Mouse (Mus musculus) hindbrain, embryonic 15.5 days (tissue): ENCODE results near the gene Wee2. TPM values are rescaled to one million over a fixed set of nuclear protein-coding genes. Genes with fewer than 3 reads are reported as not detected.

ENCODE experiments used
- ATAC-seq: fragments of 200-750 bp; cut with Nextera tagmentation; 2 replicates; pipeline ENCODE4 v1.8.0; 2017; ENCODE audit warnings: low read depth, moderate number of reproducible peaks, moderate TSS enrichment; ENCODE audit not compliant: low FRiP score
- H3K27ac ChIP-seq: fragments of 300-500 bp; sonication (generic); replicated peaks from 2 replicates; pipeline ENCODE4 v1.5.1; 2015; ENCODE audit warnings: mild to moderate bottlenecking, inconsistent platforms
- H3K27me3 ChIP-seq: fragments of 300-500 bp; sonication (generic); 2 replicates; pipeline ENCODE4 v1.6.1; 2015; ENCODE audit warnings: control low read depth, inconsistent platforms
- H3K36me3 ChIP-seq: fragments of 300-500 bp; sonication (generic); 2 replicates; pipeline ENCODE4 v1.6.1; 2015; ENCODE audit warnings: control low read depth, inconsistent platforms
- H3K4me1 ChIP-seq: fragments of 300-500 bp; sonication (generic); replicated peaks from 2 replicates; pipeline ENCODE4 v1.6.1; 2015; ENCODE audit warnings: control low read depth, inconsistent platforms
- H3K4me2 ChIP-seq: fragments of 300-500 bp; sonication (generic); 2 replicates; pipeline ENCODE4 v1.6.1; 2015; ENCODE audit warnings: moderate library complexity, mild to moderate bottlenecking, inconsistent platforms
- H3K4me3 ChIP-seq: fragments of 300-500 bp; sonication (generic); 2 replicates; pipeline ENCODE4 v1.5.1; 2015; ENCODE audit warnings: mild to moderate bottlenecking, inconsistent platforms
- H3K9ac ChIP-seq: fragments of 300-500 bp; sonication (generic); 2 replicates; pipeline ENCODE4 v1.6.1; 2015; ENCODE audit warnings: inconsistent platforms
- H3K9me3 ChIP-seq: fragments of 300-500 bp; sonication (generic); 2 replicates; pipeline ENCODE4 v1.6.1; 2016; ENCODE audit warnings: control low read depth, inconsistent platforms
- WGBS: fragments of 180-500 bp; shearing (Covaris S2); methylation state at CpG from one replicate; pipeline ENCODE4 v1.1.7; 2015; 5-methylcytosine and 5-hydroxymethylcytosine counted together
- polyA plus RNA-seq: library from polyadenylated mRNA; unstranded; fragments of >200 nt; fragmentation: Nextera tagmentation; extraction: Ambion mirVana; gene quantifications from 2 replicates; pipeline ENCODE4 v1.2.1, GENCODE M21; 2015

The Wee2 gene
- polyA plus RNA-seq, 1 experiment from 2014 or later, result 0.18 TPM

DNA sequence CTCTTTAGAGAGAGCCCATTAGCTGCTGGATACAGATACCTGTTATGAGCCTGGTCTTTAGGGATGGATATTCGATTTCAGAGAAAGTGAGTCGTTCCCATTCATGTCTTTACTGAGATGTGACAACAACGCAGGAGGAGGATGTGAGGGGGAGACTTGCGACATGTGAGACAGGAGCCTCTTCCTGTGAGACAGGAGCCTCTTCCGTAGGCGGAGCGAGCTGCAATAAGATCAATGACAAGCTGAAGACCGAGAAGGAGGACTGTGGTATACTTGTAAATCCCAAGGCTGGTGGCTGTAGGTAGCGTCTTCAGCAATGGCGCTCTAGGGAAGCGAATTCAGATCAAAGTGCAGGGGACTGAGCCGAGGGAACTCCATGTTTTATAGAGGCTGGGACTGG is 843 bp downstream of the Wee2 start:
- H3K4me2 ChIP-seq, result no peak overlapping the region

DNA sequence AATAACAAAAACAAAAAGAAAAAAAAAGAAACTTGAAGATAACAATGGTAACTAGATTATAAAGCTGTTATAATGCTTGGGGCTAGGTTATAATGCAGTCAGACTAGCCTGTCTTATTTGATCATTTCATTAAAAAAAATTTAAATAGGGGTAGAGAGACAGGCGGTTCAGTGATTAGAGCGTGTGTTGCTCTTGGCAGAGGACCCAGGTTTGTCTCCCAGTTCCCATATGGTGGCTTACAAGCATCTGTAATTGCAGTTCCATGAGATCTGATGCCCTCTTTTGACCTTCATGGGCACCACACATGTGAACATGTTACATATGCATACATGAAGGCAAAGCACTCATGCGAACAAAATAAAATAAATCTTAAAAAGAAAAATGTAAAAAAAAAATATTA is 2.4 kb downstream of the Wee2 start:
- Histone ChIP-seq H3K4me3 (no peak overlapping the region), H3K9ac (no peak overlapping the region), H3K27ac (no peak overlapping the region), H3K27me3 (0 out of 2 replicates have a peak, but pooled peaks cover 7% of the 10 kb centered on the region), H3K9me3 (no peaks in the 10 kb centered on the region), H3K36me3 (no peaks in the 10 kb centered on the region), H3K4me1 (peaks cover 4% of the 10 kb centered on the region; the same call in 1 of the 2 replicates), H3K4me2 (no peak overlapping the region)
- no peak for ATAC-seq
- WGBS, result 62% methylated on average over 3 of the region's 3 CpGs

More for the DNA sequence above, 843 bp downstream of the Wee2 start:
- WGBS, result 54% methylated on average over 12 of the region's 12 CpGs
- H3K27ac ChIP-seq, result no peak overlapping the region
- peaks cover 8% of the 10 kb centered on the region for H3K4me1 ChIP-seq
- no peaks in the 10 kb centered on the region for H3K36me3 ChIP-seq
- no peaks in the 10 kb centered on the region for H3K9me3 ChIP-seq
- 0 out of 2 replicates have a peak, but pooled peaks cover 7% of the 10 kb centered on the region for H3K27me3 ChIP-seq
- ATAC-seq, result no peak
- no peak overlapping the region for H3K4me3 ChIP-seq
- H3K9ac ChIP-seq, result no peak overlapping the region

DNA sequence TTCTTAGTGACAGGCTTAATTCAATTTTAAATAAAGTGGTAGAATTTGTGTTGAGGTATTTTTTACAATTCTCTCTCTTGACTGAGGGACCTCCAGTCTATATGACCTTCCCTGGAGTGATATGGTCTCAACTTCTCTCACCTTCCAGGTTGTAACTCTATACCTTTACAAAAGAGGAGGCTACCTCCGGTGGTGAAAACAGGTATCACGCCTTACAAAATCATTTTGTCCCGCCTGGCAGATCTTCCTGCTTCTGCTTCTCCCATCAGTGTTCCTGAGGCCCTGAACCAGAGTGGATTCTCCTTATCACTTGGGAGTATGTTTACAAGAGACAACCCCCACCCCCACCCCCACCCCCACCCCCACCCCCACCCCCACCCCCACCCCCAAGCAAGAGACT is 2.9 kb downstream of the Wee2 start:
- Histone ChIP-seq H3K4me1 (no peaks in the 10 kb centered on the region), H3K4me3 (no peak overlapping the region), H3K9me3 (no peaks in the 10 kb centered on the region), H3K36me3 (no peaks in the 10 kb centered on the region), H3K27ac (no peak overlapping the region), H3K27me3 (0 out of 2 replicates have a peak, but pooled peaks cover 7% of the 10 kb centered on the region), H3K4me2 (no peak overlapping the region), H3K9ac (no peak overlapping the region)
- 51% methylated on average over 3 of the region's 3 CpGs for WGBS
- no peak for ATAC-seq

DNA sequence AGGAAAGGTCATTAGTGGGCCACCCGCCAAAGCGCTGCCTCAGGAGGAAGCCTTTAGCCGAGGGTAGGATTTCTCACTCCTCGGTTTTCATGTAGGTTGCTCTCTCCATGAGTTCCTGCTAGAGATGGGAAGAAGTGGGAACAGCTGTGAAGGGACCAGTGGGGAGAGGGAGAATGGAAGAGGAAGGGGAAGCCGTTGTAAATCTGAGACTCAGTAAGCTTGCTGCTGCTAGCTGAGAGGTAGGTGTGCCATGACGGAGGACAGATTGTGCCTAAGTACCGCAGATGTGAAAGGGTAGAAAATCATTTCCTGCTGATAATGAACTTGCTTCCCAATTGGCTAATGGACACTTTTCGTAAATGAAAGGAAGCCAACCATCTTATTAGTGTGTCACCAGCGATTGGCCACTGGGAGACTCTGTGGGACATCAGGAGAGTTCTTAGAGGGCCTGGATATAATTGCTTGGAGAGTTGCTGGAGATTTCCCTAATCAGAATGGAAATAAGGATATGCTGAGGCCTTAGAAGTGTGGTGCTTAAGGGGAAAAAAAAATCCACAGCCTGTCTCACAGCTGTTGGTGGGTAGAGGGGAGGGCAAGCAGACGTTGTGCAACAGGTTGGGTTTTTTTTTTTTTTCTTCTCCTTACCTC is 4.5 kb downstream of the Wee2 start:
- H3K4me1 ChIP-seq, result no peaks in the 10 kb centered on the region
- H3K4me3 ChIP-seq, result no peak overlapping the region
- ATAC-seq, result no peak
- no peaks in the 10 kb centered on the region for H3K36me3 ChIP-seq
- no peak overlapping the region for H3K9ac ChIP-seq
- H3K9me3 ChIP-seq, result no peaks in the 10 kb centered on the region
- no peak overlapping the region for H3K4me2 ChIP-seq
- H3K27ac ChIP-seq, result no peak overlapping the region
- 42% methylated on average over 10 of the region's 10 CpGs for WGBS
- 0 out of 2 replicates have a peak, but pooled peaks cover 5% of the 10 kb centered on the region for H3K27me3 ChIP-seq

DNA sequence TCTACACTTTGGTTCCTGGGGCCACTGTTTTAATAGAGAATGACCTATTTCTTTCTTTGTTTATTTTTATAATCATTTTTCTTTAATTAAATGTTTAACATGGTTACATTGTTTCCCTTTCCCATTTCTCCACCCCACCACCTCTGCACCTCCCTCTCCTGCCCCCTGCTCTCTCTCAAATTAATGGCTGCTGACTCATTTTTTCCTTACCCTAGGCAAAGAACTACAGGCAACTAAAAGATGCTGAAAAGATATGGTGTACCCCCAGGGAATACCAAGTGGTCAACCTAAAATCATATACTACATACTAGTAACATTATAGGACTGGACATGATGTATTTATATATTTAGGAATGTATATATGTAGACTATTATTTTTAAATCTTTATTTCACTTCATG is 9.7 kb downstream of the Wee2 start:
- no peaks in the 10 kb centered on the region for H3K9me3 ChIP-seq
- H3K4me1 ChIP-seq, result no peaks in the 10 kb centered on the region
- no peak for ATAC-seq
- H3K4me2 ChIP-seq, result no peak overlapping the region
- H3K9ac ChIP-seq, result no peak overlapping the region
- no peaks in the 10 kb centered on the region for H3K36me3 ChIP-seq
- no peak overlapping the region for H3K27ac ChIP-seq
- no peak overlapping the region for H3K4me3 ChIP-seq
- no peaks in the 10 kb centered on the region for H3K27me3 ChIP-seq

DNA sequence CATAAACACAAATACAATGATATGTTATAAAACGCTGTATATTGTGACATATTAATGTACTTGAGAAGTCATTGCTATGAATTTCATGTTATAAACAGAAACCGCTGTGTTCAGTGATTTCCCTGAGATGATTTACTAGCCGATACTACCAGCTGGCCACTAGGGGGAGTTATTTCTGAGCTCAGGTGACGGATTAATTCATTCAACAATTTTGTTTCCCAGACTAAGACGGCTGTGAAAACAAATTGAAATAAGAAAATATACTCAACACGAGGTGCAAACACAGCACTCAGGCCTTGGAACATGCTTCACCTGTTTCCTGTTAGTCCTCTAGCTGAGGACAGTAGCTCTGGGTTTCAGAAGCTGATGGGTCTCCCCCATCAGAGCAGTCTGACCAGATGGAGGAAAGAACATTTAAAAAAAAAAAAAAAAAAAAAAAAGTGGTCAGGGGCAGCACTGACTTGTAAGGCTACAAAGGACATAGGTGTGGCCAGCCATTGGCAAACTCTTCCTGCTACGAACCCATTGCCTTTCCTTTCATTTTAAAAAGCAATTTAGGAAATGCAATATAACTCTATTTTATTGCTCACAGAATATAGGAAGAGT is 15.7 kb downstream of the Wee2 start:
- WGBS, result 26% methylated on average over 7 of the region's 7 CpGs
- Histone ChIP-seq H3K4me1 (no peaks in the 10 kb centered on the region), H3K27ac (no peak overlapping the region), H3K4me2 (no peak overlapping the region), H3K36me3 (no peaks in the 10 kb centered on the region), H3K4me3 (no peak overlapping the region), H3K9me3 (no peaks in the 10 kb centered on the region), H3K27me3 (no peaks in the 10 kb centered on the region), H3K9ac (no peak overlapping the region)
- no peak for ATAC-seq

DNA sequence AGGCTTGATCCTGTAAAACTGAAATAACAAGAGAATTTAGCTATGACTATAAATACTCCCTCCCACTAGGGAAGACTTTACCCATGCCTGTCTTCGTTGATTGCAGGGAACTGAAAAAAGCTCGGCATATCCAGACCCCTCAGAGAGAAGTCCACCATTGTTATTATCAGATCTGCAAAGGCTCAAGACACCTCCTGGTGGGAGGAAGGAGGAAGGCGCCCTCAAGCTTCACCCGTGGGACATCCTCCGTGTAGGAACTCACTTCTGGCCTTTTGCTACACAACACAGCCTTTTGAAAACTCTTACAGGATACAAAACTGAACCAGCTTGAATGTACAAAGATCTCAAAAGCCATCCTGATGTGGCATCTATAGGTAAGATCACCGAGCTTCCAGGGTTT is 26.8 kb downstream of the Wee2 start:
- Histone ChIP-seq H3K4me3 (no peak overlapping the region), H3K4me1 (0 out of 2 replicates have a peak, but pooled peaks cover under 1% of the 10 kb centered on the region), H3K9me3 (no peaks in the 10 kb centered on the region), H3K27me3 (no peaks in the 10 kb centered on the region), H3K27ac (no peak overlapping the region), H3K4me2 (no peak overlapping the region), H3K9ac (no peak overlapping the region), H3K36me3 (no peaks in the 10 kb centered on the region)
- 52% methylated on average over 6 of the region's 6 CpGs for WGBS
- ATAC-seq, result no peak

DNA sequence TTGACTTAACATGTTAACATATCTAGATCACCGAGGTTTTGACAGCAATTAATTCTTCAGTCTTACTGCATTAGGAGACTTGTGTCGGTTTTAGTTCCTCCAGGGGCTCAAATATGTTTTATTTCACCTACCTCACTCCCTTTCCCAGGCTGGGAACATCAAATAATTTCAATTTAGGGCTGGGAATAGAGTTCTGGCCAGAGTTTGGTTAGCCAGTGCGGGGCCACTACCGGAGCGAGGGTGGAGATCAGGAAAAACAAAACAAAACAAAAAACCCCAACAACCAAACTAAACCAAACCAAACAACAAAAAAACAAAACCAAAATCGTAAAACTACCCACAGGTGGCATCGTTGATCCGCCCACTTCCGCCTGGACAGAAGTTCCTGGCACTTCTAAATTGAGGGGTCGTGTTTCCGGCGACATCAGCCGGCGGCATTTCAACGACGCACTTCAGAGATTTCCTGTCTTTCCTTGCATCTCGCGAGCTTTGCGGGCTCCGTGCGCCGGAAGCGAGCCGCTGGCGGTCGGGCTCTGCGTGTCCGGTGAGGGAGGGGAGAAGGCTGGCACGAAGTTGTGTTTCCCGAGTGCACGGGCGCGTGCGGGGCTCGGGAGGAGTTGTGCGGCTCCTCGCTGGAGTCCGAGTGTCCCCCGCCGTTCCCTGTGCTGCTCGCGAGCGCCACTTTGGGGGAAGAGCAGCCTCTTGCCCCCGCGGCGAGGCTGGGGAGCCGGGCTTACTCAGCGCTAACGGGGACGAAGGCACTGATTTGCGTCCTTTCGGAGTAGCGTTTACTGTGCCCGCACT is 32.2 kb downstream of the Wee2 start, which contains the start of gene Ssbp1:
Gene Ssbp1, plus strand, starts transcription at position 437 of the 804 bp plus-strand sequence.
- Histone ChIP-seq H3K9me3 (no peaks in the 10 kb centered on the region), H3K4me2 (peak within 1 kb of the TSS; percentile 91), H3K4me1 (peaks cover 20% of the 10 kb centered on the region), H3K27me3 (no peaks in the 10 kb centered on the region), H3K27ac (peak within 1 kb of the TSS; percentile 91), H3K4me3 (peak within 1 kb of the TSS; percentile 66), H3K9ac (peak within 1 kb of the TSS; percentile 70), H3K36me3 (peaks cover 21% of the 10 kb centered on the region)
- under 1% methylated on average over 54 of the region's 54 CpGs for WGBS
- peak; percentile 98 for ATAC-seq

DNA sequence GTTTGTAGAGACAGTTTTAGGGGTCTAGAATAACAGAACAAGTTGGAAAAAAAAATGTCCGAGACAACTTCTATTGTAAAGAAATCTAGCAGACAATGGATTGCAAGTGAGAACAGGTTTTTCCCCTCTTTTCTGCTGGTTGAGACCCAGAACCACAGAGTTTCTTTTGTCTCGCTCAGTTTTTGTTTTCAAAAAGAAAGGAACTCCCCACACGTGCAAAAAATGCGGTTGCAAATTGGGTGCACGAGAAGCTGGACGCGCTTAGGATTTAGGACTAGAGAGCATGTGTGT is 32.8 kb downstream of the Wee2 start:
- Histone ChIP-seq H3K36me3 (peaks cover 25% of the 10 kb centered on the region), H3K27me3 (no peaks in the 10 kb centered on the region), H3K4me1 (peaks cover 20% of the 10 kb centered on the region), H3K4me3 (peak overlapping the region; percentile 66), H3K9ac (peak overlapping the region; percentile 70), H3K27ac (peak overlapping the region; percentile 91), H3K9me3 (no peaks in the 10 kb centered on the region), H3K4me2 (peak overlapping the region; percentile 91)
- WGBS, result under 1% methylated on average over 7 of the region's 7 CpGs
- ATAC-seq, result no peak

DNA sequence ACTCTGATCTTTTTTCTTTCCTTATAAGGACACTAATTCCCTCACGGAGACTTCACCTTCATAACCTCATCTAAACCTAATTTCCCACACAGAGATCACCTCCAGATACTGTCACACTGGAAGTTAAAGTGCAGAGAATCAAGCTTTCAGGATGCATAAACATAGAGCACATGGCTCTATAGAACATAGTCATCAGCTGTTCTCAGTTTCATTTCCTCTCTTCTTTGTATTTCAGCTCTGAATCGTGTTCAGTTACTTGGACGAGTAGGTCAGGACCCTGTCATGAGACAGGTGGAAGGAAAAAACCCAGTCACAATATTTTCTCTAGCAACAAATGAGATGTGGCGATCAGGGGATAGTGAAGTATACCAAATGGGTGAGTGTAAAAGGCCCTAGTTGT is 37.2 kb downstream of the Wee2 start:
- no peak overlapping the region for H3K4me2 ChIP-seq
- WGBS, result 88% methylated on average over 4 of the region's 4 CpGs
- H3K4me3 ChIP-seq, result no peak overlapping the region
- H3K9me3 ChIP-seq, result no peaks in the 10 kb centered on the region
- peaks cover 43% of the 10 kb centered on the region for H3K36me3 ChIP-seq
- no peak for ATAC-seq
- no peaks in the 10 kb centered on the region for H3K27me3 ChIP-seq
- H3K27ac ChIP-seq, result no peak overlapping the region
- H3K9ac ChIP-seq, result no peak overlapping the region
- peaks cover 18% of the 10 kb centered on the region for H3K4me1 ChIP-seq

DNA sequence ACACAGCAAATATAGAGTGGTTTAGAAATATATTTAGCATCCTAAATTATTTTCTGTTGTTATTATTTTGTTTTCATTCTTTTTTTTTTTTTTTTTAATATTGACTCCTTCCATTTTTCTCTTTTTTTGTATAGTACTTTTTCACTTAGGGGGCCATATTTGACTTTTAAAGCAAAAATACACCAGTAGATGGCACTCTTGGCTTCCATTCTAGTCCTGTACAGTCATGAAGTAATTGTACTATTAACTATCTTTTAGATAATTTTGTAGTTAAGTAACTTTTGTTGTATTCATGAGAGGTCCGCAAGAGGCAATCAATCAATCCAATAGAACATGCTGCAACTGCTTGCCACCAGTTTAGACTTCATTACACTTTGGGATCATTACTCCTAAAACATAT is 40.8 kb downstream of the Wee2 start:
- no peak overlapping the region for H3K9ac ChIP-seq
- peaks cover 64% of the 10 kb centered on the region for H3K36me3 ChIP-seq
- H3K4me2 ChIP-seq, result no peak overlapping the region
- WGBS, result 87% methylated on average over 1 of the region's 1 CpGs
- H3K27ac ChIP-seq, result no peak overlapping the region
- H3K4me1 ChIP-seq, result no peaks in the 10 kb centered on the region
- H3K27me3 ChIP-seq, result no peaks in the 10 kb centered on the region
- no peaks in the 10 kb centered on the region for H3K9me3 ChIP-seq
- no peak overlapping the region for H3K4me3 ChIP-seq
- ATAC-seq, result no peak

DNA sequence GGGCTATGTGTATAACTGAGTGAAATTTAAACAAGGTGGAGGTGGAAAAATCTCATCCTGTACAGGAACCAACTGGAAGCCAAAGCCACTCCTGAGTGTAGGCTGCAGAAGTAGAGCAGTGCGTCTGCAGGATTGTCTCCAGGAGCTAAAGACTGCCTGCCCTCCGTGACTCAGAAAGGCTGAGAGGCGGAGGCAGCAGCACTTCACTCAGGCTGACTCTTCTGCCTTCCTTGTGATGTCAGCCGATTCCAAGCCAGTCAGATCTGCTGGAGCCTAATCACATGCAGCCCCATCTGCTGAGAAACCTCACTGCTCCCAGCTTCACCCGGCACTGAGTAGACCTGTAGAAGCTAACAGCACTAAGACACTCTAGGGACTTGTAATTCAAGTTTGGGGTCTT is 43.4 kb downstream of the Wee2 start:
- no peak for ATAC-seq
- Histone ChIP-seq H3K4me1 (no peaks in the 10 kb centered on the region), H3K36me3 (peaks cover 51% of the 10 kb centered on the region), H3K9me3 (no peaks in the 10 kb centered on the region), H3K27ac (no peak overlapping the region), H3K4me2 (no peak overlapping the region), H3K9ac (no peak overlapping the region), H3K4me3 (no peak overlapping the region), H3K27me3 (no peaks in the 10 kb centered on the region)
- WGBS, result 92% methylated on average over 5 of the region's 5 CpGs
